Mouse (Mus musculus) forebrain, embryonic 15.5 days (tissue): ENCODE data around the gene Ethe1. TPM values are rescaled to one million over a fixed set of nuclear protein-coding genes. Genes with fewer than 3 reads are reported as not detected.

Experiments
- ATAC-seq: fragments of 200-750 bp; cut with Nextera tagmentation; replicated peaks from 2 replicates; pipeline ENCODE4 v1.8.0; 2017; ENCODE audit warnings: mild to moderate bottlenecking, moderate TSS enrichment, moderate library complexity
- H3K27ac ChIP-seq: fragments of 300-500 bp; sonication (generic); replicated peaks from 2 replicates; pipeline ENCODE4 v1.5.1; 2015; ENCODE audit warnings: mild to moderate bottlenecking, inconsistent platforms
- H3K27me3 ChIP-seq: fragments of 300-500 bp; sonication (generic); 2 replicates; pipeline ENCODE4 v1.6.1; 2015; ENCODE audit warnings: inconsistent platforms
- H3K36me3 ChIP-seq: fragments of 300-500 bp; sonication (generic); 2 replicates; pipeline ENCODE4 v1.6.1; 2015; ENCODE audit warnings: mild to moderate bottlenecking, inconsistent platforms
- H3K4me1 ChIP-seq: fragments of 300-500 bp; sonication (generic); 2 replicates; pipeline ENCODE4 v1.6.1; 2015; ENCODE audit warnings: inconsistent platforms
- H3K4me2 ChIP-seq: fragments of 300-500 bp; sonication (generic); replicated peaks from 2 replicates; pipeline ENCODE4 v1.6.1; 2015; ENCODE audit warnings: mild to moderate bottlenecking, inconsistent platforms
- H3K4me3 ChIP-seq: fragments of 300-500 bp; sonication (generic); 2 replicates; pipeline ENCODE4 v1.5.1; 2015; ENCODE audit warnings: mild to moderate bottlenecking, inconsistent platforms
- H3K9ac ChIP-seq: fragments of 300-500 bp; sonication (generic); replicated peaks from 2 replicates; pipeline ENCODE4 v1.6.1; 2015; ENCODE audit warnings: mild to moderate bottlenecking, inconsistent platforms
- H3K9me3 ChIP-seq: fragments of 300-500 bp; sonication (generic); 2 replicates; pipeline ENCODE4 v1.6.1; 2016; ENCODE audit warnings: inconsistent platforms
- WGBS: fragments of 180-500 bp; shearing (Covaris S2); methylation state at CpG from one replicate; pipeline ENCODE4 v1.1.7; 2015; ENCODE audit warnings: mixed read lengths; 5-methylcytosine and 5-hydroxymethylcytosine counted together
- polyA plus RNA-seq: library from polyadenylated mRNA; unstranded; fragments of >200 nt; fragmentation: Nextera tagmentation; extraction: Ambion mirVana; gene quantifications from 2 replicates; pipeline ENCODE4 v1.2.1, GENCODE M21; 2015

Gene Ethe1
- polyA plus RNA-seq, 1 experiment from 2014 or later = 17.4 TPM

GRCm38 (mm10) chr7:24561450-24561849, 25.9 kb upstream of the Ethe1 start:
- H3K27ac ChIP-seq = no peak overlapping the region
- H3K4me1 ChIP-seq = no peaks in the 10 kb centered on the region
- WGBS = 93% methylated on average over 4 of the region's 4 CpGs
- H3K9ac ChIP-seq = no peak overlapping the region
- peaks cover 17% of the 10 kb centered on the region for H3K36me3 ChIP-seq
- ATAC-seq = no peak
- H3K4me2 ChIP-seq = no peak overlapping the region
- no peaks in the 10 kb centered on the region for H3K9me3 ChIP-seq
- no peak overlapping the region for H3K4me3 ChIP-seq
- no peaks in the 10 kb centered on the region for H3K27me3 ChIP-seq

DNA sequence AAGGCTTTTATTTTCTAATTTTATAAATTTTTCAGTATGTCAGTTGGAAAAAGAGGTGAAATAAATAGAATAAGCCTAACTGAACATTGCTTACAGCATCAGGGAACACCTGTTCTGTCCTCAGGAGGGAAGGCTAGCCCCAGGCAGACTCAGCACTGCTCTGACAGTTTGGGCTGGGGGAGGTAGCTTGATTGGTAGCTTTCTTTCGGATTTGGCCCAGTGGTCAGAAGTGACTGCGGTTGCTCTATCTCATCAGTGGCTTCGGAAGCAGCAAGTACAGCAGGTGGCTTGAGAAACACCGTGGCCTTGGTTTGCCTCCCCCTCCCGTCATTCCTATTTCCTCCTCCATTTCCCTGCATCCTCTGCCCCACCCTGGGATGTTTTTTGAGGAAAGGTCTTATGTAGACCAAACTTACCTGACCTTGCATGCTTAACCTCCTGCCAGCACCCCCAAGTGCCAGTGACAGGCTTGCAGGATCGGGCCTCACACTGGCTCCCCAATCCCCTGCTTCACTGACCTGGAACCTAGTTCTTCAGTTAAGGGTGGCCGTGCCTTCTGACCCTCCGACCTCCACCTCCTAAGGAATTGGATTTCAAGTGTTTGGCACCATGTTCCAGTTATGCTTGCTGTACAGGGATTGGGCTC, 24.0 kb upstream of the Ethe1 start:
- H3K4me3 ChIP-seq = no peak overlapping the region

GRCm38 (mm10) chr7:24563837-24564206, 23.5 kb upstream of the Ethe1 start:
- Histone ChIP-seq H3K4me1 (no peaks in the 10 kb centered on the region), H3K27ac (no peak overlapping the region), H3K9ac (no peak overlapping the region), H3K4me3 (no peak overlapping the region), H3K9me3 (no peaks in the 10 kb centered on the region), H3K36me3 (peaks cover 28% of the 10 kb centered on the region), H3K4me2 (no peak overlapping the region), H3K27me3 (no peaks in the 10 kb centered on the region)
- WGBS = 84% methylated on average over 4 of the region's 4 CpGs
- no peak for ATAC-seq

More for the DNA sequence above, 24.0 kb upstream of the Ethe1 start:
- H3K4me2 ChIP-seq = no peak overlapping the region
- H3K27ac ChIP-seq = no peak overlapping the region
- no peaks in the 10 kb centered on the region for H3K9me3 ChIP-seq
- 91% methylated on average over 8 of the region's 8 CpGs for WGBS
- no peaks in the 10 kb centered on the region for H3K4me1 ChIP-seq
- no peak for ATAC-seq
- H3K27me3 ChIP-seq = no peaks in the 10 kb centered on the region
- no peak overlapping the region for H3K9ac ChIP-seq
- peaks cover 27% of the 10 kb centered on the region for H3K36me3 ChIP-seq

DNA sequence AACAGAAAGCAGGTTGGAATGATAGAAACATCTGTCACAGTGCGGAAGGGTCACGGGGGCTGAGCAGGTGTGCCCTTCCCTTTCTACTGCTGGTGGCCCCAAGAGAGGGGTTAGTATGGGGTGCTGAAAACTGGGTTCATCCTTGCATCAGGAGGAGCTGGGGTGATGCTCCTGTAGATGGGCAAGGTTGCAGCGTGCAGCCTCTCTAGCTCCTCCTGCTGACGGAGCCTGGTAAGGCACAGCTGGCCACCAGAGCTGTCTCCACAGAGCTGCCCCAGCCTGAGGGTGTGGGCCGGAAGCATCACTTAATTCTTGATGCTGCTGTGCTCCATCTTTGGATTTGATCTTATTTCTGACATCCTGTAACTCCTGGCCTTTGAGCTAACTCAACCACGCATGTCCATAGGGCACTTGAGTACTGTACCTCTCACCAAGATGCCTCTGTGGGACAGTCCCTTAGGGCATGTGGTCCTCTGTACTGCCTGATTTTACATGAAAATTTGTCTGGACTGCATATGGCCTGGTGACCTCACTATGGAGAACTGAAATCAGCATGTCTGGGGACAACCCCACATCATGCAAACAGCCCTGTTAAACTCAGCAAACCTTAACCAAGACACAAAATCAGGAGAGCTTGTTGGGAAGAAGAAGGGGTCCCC, 22.6 kb upstream of the Ethe1 start:
- ATAC-seq = peak; percentile 55; the same call in 1 of the 2 replicates
- no peaks in the 10 kb centered on the region for H3K27me3 ChIP-seq
- WGBS = 65% methylated on average over 6 of the region's 6 CpGs
- peaks cover 31% of the 10 kb centered on the region for H3K36me3 ChIP-seq
- no peaks in the 10 kb centered on the region for H3K4me1 ChIP-seq
- no peak overlapping the region for H3K27ac ChIP-seq
- no peak overlapping the region for H3K4me2 ChIP-seq
- H3K4me3 ChIP-seq = no peak overlapping the region
- no peaks in the 10 kb centered on the region for H3K9me3 ChIP-seq
- H3K9ac ChIP-seq = no peak overlapping the region

DNA sequence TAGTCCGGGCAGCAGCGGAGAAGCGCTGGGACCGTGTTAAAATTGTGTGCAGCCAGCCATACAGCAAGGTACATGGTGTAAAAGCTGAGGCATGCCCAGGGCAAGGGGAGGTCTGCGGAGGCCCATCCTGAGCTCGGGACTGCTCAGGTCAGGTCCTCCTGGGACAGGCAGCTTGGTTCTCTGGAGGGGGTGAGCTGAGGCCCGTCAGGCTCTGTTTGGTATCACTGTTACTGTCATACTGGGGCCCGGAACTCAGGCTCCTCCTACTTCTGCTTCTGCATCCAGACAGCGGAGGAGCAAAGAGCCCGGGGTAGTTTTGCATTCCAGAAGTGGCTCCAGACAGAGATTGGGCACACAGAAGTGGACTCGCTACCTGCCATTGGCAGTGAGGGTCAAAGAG, 21.7 kb upstream of the Ethe1 start:
- WGBS = 93% methylated on average over 11 of the region's 11 CpGs
- no peak for ATAC-seq
- peaks cover 29% of the 10 kb centered on the region for H3K36me3 ChIP-seq

GRCm38 (mm10) chr7:24566206-24566605, 21.1 kb upstream of the Ethe1 start:
- Histone ChIP-seq H3K27me3 (no peaks in the 10 kb centered on the region), H3K36me3 (peaks cover 29% of the 10 kb centered on the region), H3K27ac (no peak overlapping the region), H3K9ac (no peak overlapping the region), H3K9me3 (no peaks in the 10 kb centered on the region), H3K4me3 (no peak overlapping the region), H3K4me2 (no peak overlapping the region), H3K4me1 (no peaks in the 10 kb centered on the region)
- 94% methylated on average over 9 of the region's 9 CpGs for WGBS
- no peak for ATAC-seq

More for the DNA sequence above, 21.7 kb upstream of the Ethe1 start:
- Histone ChIP-seq H3K27me3 (no peaks in the 10 kb centered on the region), H3K27ac (no peak overlapping the region), H3K4me2 (no peak overlapping the region), H3K9me3 (no peaks in the 10 kb centered on the region), H3K4me1 (no peaks in the 10 kb centered on the region), H3K4me3 (no peak overlapping the region), H3K9ac (no peak overlapping the region)

- no peaks in the 10 kb centered on the region for H3K4me1 ChIP-seq
- no peaks in the 10 kb centered on the region for H3K9me3 ChIP-seq
- 93% methylated on average over 4 of the region's 4 CpGs for WGBS
- ATAC-seq = no peak
- peaks cover 25% of the 10 kb centered on the region for H3K36me3 ChIP-seq
- no peak overlapping the region for H3K27ac ChIP-seq
- H3K27me3 ChIP-seq = no peaks in the 10 kb centered on the region
- no peak overlapping the region for H3K4me2 ChIP-seq
- H3K9ac ChIP-seq = no peak overlapping the region
- no peak overlapping the region for H3K4me3 ChIP-seq
These were observed 18.8 kb upstream of the Ethe1 start for GRCm38 (mm10) chr7:24568512-24568911.

DNA sequence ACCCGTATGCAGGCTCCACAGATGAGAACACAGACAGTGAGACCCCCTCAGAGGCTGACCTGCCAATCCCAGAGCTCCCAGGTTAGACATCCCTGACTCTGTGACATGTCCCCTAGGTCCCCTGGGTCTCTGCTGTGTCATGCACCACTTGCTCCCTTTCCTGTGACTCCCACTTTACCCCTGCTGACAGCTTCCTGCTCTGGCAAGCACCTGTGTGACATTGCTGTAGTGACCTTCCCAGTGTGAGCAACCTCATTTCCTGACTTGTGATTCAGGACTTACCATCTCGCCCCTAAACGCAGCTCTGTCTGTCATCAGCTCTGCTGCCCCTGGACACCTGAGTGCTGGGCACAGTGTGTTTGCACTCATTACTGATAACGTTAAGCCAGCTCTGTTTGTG, 16.3 kb upstream of the Ethe1 start:
- no peak overlapping the region for H3K4me2 ChIP-seq
- H3K4me3 ChIP-seq = no peak overlapping the region
- no peaks in the 10 kb centered on the region for H3K9me3 ChIP-seq
- H3K36me3 ChIP-seq = peaks cover 19% of the 10 kb centered on the region
- no peak overlapping the region for H3K9ac ChIP-seq
- no peak for ATAC-seq
- no peak overlapping the region for H3K27ac ChIP-seq
- 81% methylated on average over 4 of the region's 4 CpGs for WGBS
- no peaks in the 10 kb centered on the region for H3K4me1 ChIP-seq
- H3K27me3 ChIP-seq = no peaks in the 10 kb centered on the region

GRCm38 (mm10) chr7:24572455-24572854, 14.9 kb upstream of the Ethe1 start:
- H3K27me3 ChIP-seq = no peaks in the 10 kb centered on the region
- H3K36me3 ChIP-seq = peaks cover 13% of the 10 kb centered on the region
- no peaks in the 10 kb centered on the region for H3K9me3 ChIP-seq
- H3K27ac ChIP-seq = no peak overlapping the region
- no peak for ATAC-seq
- no peak overlapping the region for H3K9ac ChIP-seq
- WGBS = 56% methylated on average over 5 of the region's 5 CpGs
- no peak overlapping the region for H3K4me3 ChIP-seq
- H3K4me2 ChIP-seq = no peak overlapping the region
- H3K4me1 ChIP-seq = no peaks in the 10 kb centered on the region

GRCm38 (mm10) chr7:24574224-24574796, 13.0 kb upstream of the Ethe1 start:
- Histone ChIP-seq H3K4me1 (no peaks in the 10 kb centered on the region), H3K4me2 (no peak overlapping the region), H3K27me3 (no peaks in the 10 kb centered on the region), H3K9ac (no peak overlapping the region), H3K4me3 (no peak overlapping the region), H3K27ac (no peak overlapping the region), H3K9me3 (no peaks in the 10 kb centered on the region), H3K36me3 (no peaks in the 10 kb centered on the region; the same call in 1 of the 2 replicates)
- no peak for ATAC-seq
- whole genome bisulfite sequencing = 64% methylated on average over 12 of the region's 12 CpGs

DNA sequence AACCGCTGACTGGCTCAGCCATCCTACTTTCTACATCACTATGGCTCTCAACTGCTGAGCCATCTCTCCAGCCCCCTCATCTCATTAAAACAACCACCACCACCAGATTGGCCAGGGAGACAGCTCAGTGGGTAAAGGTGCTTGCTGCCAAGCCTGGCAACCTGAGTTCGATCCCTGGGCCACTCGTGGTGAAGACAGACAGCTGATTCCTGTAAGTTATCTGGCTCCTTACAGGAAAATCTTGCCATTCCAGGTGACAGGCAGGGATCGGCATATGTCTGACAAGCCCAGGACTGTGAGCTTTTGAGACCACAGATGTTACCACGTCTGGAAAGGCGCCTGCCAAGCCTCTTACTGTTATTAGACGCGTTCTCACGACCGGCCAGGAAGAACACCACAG, 9.5 kb upstream of the Ethe1 start:
- Histone ChIP-seq H3K27me3 (no peaks in the 10 kb centered on the region), H3K27ac (no peak overlapping the region), H3K4me2 (no peak overlapping the region), H3K4me3 (no peak overlapping the region), H3K4me1 (no peaks in the 10 kb centered on the region), H3K9ac (no peak overlapping the region), H3K9me3 (no peaks in the 10 kb centered on the region), H3K36me3 (no peaks in the 10 kb centered on the region)
- 93% methylated on average over 10 of the region's 10 CpGs for WGBS
- no peak for ATAC-seq

GRCm38 (mm10) chr7:24584876-24585275, 2.5 kb upstream of the Ethe1 start:
- Histone ChIP-seq H3K9me3 (no peaks in the 10 kb centered on the region), H3K9ac (no peak overlapping the region), H3K27ac (no peak overlapping the region), H3K4me3 (no peak overlapping the region), H3K4me1 (peaks cover 10% of the 10 kb centered on the region; the same call in 1 of the 2 replicates), H3K36me3 (no peaks in the 10 kb centered on the region), H3K4me2 (no peak overlapping the region), H3K27me3 (peaks cover 20% of the 10 kb centered on the region)
- no peak for ATAC-seq
- 89% methylated on average over 6 of the region's 6 CpGs for WGBS
